Mouse (Mus musculus) brain, embryonic 14.5 days (tissue): ENCODE measurements around the gene Gli1.

ENCODE experiments used
- CTCF ChIP-seq: fragments of 200-500 bp; IDR thresholded peaks from 2 replicates; pipeline ENCODE4 v1.5.1; 2012; ENCODE audit warnings: inconsistent platforms, mild to moderate bottlenecking, moderate library complexity, borderline replicate concordance; ENCODE audit not compliant: insufficient read depth, insufficient read length; ENCODE audit errors: extremely low read depth
- POLR2A ChIP-seq: fragments of 200-500 bp; IDR thresholded peaks from 2 replicates; pipeline ENCODE4 v1.6.1; 2012; ENCODE audit warnings: mild to moderate bottlenecking, inconsistent platforms, borderline replicate concordance; ENCODE audit not compliant: poor library complexity, insufficient read depth, insufficient read length, severe bottlenecking; ENCODE audit errors: extremely low read depth

- no peak for TF ChIP-seq POLR2A
- no peak for TF ChIP-seq CTCF
Measured at GRCm38 (mm10) chr10:127287936-127288293, 53.9 kb downstream of the Gli1 start.
